Mouse (Mus musculus): ENCODE measurements around the gene Dock10. TPM values are rescaled to one million over a fixed set of nuclear protein-coding genes. Genes with fewer than 3 reads are reported as not detected.

Dock10 gene
- polyA plus RNA-seq, 1 experiment = 0.04 TPM

GRCm38 (mm10) chr1:80665761-80666160, 92.6 kb downstream of the Dock10 start:
- H3K27me3 ChIP-seq (ENCODE audit: control insufficient read depth, insufficient read depth, insufficient read length) = no peaks in the 10 kb centered on the region
- H3K36me3 ChIP-seq (ENCODE audit: control insufficient read depth, insufficient read depth) = no peaks in the 10 kb centered on the region
- no peak overlapping the region for H3K4me3 ChIP-seq
- H3K4me2 ChIP-seq (ENCODE audit: low read depth) = no peak overlapping the region
- no peak overlapping the region for H3ac ChIP-seq (ENCODE audit: control insufficient read depth, insufficient read length)
- no peaks in the 10 kb centered on the region for H3K79me2 ChIP-seq (ENCODE audit: control insufficient read depth, insufficient read depth)
- TF ChIP-seq TCF3 (IDR thresholded peaks at IDR 0.05; ENCODE audit: insufficient read length, low read depth) = no peak
- TF ChIP-seq MYOD1 (IDR thresholded peaks at IDR 0.05; ENCODE audit: control insufficient read depth in 1 of 3, insufficient read length in 2 of 3, low read depth in 2 of 3) = no peak
- no peak for TF ChIP-seq REST (IDR thresholded peaks at IDR 0.05; ENCODE audit: insufficient read depth, insufficient read length)
- no peak for TF ChIP-seq SRF (IDR thresholded peaks at IDR 0.05; ENCODE audit: control insufficient read depth, insufficient read length, low read depth)
- TF ChIP-seq MYOG (IDR thresholded peaks at IDR 0.05; ENCODE audit: control insufficient read depth in 1 of 3, insufficient read depth in 1 of 3, insufficient read length in 2 of 3, low read depth in 2 of 3) = no peak
- no peak for TF ChIP-seq TCF12 (IDR thresholded peaks at IDR 0.05; ENCODE audit: insufficient read depth, poor library complexity, severe bottlenecking)
- TF ChIP-seq E2F4 (IDR thresholded peaks at IDR 0.05; ENCODE audit: insufficient read depth) = no peak

GRCm38 (mm10) chr1:80665161-80665560, 93.2 kb downstream of the Dock10 start:
- Histone ChIP-seq H3K4me2 (ENCODE audit: low read depth) (no peak overlapping the region), H3K4me3 (no peak overlapping the region), H3K36me3 (ENCODE audit: control insufficient read depth, insufficient read depth) (no peaks in the 10 kb centered on the region), H3K79me2 (ENCODE audit: control insufficient read depth, insufficient read depth) (no peaks in the 10 kb centered on the region), H3ac (ENCODE audit: control insufficient read depth, insufficient read length) (no peak overlapping the region), H3K27me3 (ENCODE audit: control insufficient read depth, insufficient read depth, insufficient read length) (no peaks in the 10 kb centered on the region)
- TF ChIP-seq E2F4 (IDR thresholded peaks at IDR 0.05; ENCODE audit: insufficient read depth) = no peak
- TF ChIP-seq POLR2AphosphoS2 (IDR thresholded peaks at IDR 0.05; ENCODE audit: insufficient read length, low read depth) = no peak
- TF ChIP-seq MYOG (IDR thresholded peaks at IDR 0.05; ENCODE audit: control insufficient read depth in 1 of 3, insufficient read depth in 1 of 3, insufficient read length in 2 of 3, low read depth in 2 of 3) = no peak
- no peak for TF ChIP-seq TCF3 (IDR thresholded peaks at IDR 0.05; ENCODE audit: insufficient read length, low read depth)
- TF ChIP-seq USF1 (IDR thresholded peaks at IDR 0.05; ENCODE audit: low read depth) = no peak

GRCm38 (mm10) chr1:80661506-80662402, 96.6 kb downstream of the Dock10 start:
- Histone ChIP-seq H3K79me2 (ENCODE audit: control insufficient read depth, insufficient read depth) (no peaks in the 10 kb centered on the region), H3ac (ENCODE audit: control insufficient read depth, insufficient read length) (no peak overlapping the region), H3K4me3 (no peak overlapping the region), H3K27me3 (ENCODE audit: control insufficient read depth, insufficient read depth, insufficient read length) (no peaks in the 10 kb centered on the region), H3K4me2 (ENCODE audit: low read depth) (no peak overlapping the region), H3K36me3 (ENCODE audit: control insufficient read depth, insufficient read depth) (no peaks in the 10 kb centered on the region)
- TF ChIP-seq TCF12 (IDR thresholded peaks at IDR 0.05; ENCODE audit: insufficient read depth, poor library complexity, severe bottlenecking) = no peak
- no peak for TF ChIP-seq MAX (IDR thresholded peaks at IDR 0.05; ENCODE audit: low read depth)
- TF ChIP-seq SRF (IDR thresholded peaks at IDR 0.05; ENCODE audit: control insufficient read depth, insufficient read length, low read depth) = no peak

- H3K79me2 ChIP-seq (ENCODE audit: control insufficient read depth, insufficient read depth) = no peaks in the 10 kb centered on the region
- no peaks in the 10 kb centered on the region for H3K27me3 ChIP-seq (ENCODE audit: control insufficient read depth, insufficient read depth, insufficient read length)
- H3K4me2 ChIP-seq (ENCODE audit: low read depth) = no peak overlapping the region
- H3K4me3 ChIP-seq = no peak overlapping the region
- H3ac ChIP-seq (ENCODE audit: control insufficient read depth, insufficient read length) = no peak overlapping the region
- H3K36me3 ChIP-seq (ENCODE audit: control insufficient read depth, insufficient read depth) = no peaks in the 10 kb centered on the region
- TF ChIP-seq E2F4 (IDR thresholded peaks at IDR 0.05; ENCODE audit: insufficient read depth) (no peak), MYOG (IDR thresholded peaks at IDR 0.05; ENCODE audit: control insufficient read depth in 1 of 3, insufficient read depth in 1 of 3, insufficient read length in 2 of 3, low read depth in 2 of 3) (no peak), MAX (IDR thresholded peaks at IDR 0.05; ENCODE audit: low read depth) (no peak), POLR2A (IDR thresholded peaks at IDR 0.05; ENCODE audit: insufficient read length, low read depth) (no peak), MYOD1 (IDR thresholded peaks at IDR 0.05; ENCODE audit: control insufficient read depth in 1 of 3, insufficient read length in 2 of 3, low read depth in 2 of 3) (no peak)
Observed at GRCm38 (mm10) chr1:80659465-80660245, 98.7 kb downstream of the Dock10 start.

- H3K36me3 ChIP-seq (ENCODE audit: control insufficient read depth, insufficient read depth) = no peaks in the 10 kb centered on the region
- no peaks in the 10 kb centered on the region for H3K79me2 ChIP-seq (ENCODE audit: control insufficient read depth, insufficient read depth)
- H3ac ChIP-seq (ENCODE audit: control insufficient read depth, insufficient read length) = no peak overlapping the region
- H3K27me3 ChIP-seq (ENCODE audit: control insufficient read depth, insufficient read depth, insufficient read length) = no peaks in the 10 kb centered on the region
- H3K4me2 ChIP-seq (ENCODE audit: low read depth) = no peak overlapping the region
- TF ChIP-seq POLR2AphosphoS2 (IDR thresholded peaks at IDR 0.05; ENCODE audit: insufficient read length, low read depth) = no peak
- TF ChIP-seq USF1 (IDR thresholded peaks at IDR 0.05; ENCODE audit: low read depth) = peak; percentile 8
- no peak for TF ChIP-seq CEBPB (IDR thresholded peaks at IDR 0.05; ENCODE audit: insufficient read depth, poor library complexity, severe bottlenecking)
- H3K4me3 ChIP-seq = no peak overlapping the region
Observed at GRCm38 (mm10) chr1:80656389-80656788, 101.9 kb downstream of the Dock10 start.
